Mouse (Mus musculus): ENCODE results near the gene Ext2.

Ext2 gene

GRCm38 (mm10) chr2:93677231-93677630, 145.1 kb downstream of the Ext2 start:
- no peak for DNase-seq (ENCODE audit: low read depth, low spot score)

GRCm38 (mm10) chr2:93671573-93672184, 150.7 kb downstream of the Ext2 start:
- no peak for DNase-seq (ENCODE audit: low read depth, low spot score)

GRCm38 (mm10) chr2:93666146-93666858, 156.1 kb downstream of the Ext2 start:
- no peak for DNase-seq (ENCODE audit: low read depth, low spot score)

GRCm38 (mm10) chr2:93665472-93665871, 156.9 kb downstream of the Ext2 start:
- DNase-seq (ENCODE audit: low read depth, low spot score): no peak

- DNase-seq (ENCODE audit: low read depth, low spot score): no peak
Measured at GRCm38 (mm10) chr2:93662240-93662865, 160.0 kb downstream of the Ext2 start.

DNA sequence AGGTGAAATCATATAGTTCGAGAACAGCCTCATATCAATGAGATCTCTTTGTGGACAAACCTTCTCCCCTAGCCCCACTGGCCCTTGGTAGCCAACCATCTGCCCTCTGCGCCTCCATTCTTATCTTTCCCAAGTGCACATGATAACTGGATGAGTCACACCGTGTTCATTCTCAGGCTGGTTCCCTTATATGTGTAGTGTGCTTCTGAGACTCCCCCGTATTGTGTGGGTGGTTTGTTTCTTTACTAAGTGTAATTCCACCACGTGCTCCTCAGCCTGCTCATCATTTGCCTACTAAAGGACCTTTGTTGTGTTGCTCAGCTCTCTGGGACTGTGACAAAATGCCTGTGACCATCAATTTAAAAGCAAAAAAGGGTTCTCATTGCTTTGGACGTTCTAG, 161.3 kb downstream of the Ext2 start:
- DNase-seq (ENCODE audit: low read depth, low spot score): no peak

- DNase-seq (ENCODE audit: low read depth, low spot score): no peak
Measured at GRCm38 (mm10) chr2:93659705-93660308, 162.6 kb downstream of the Ext2 start.

DNA sequence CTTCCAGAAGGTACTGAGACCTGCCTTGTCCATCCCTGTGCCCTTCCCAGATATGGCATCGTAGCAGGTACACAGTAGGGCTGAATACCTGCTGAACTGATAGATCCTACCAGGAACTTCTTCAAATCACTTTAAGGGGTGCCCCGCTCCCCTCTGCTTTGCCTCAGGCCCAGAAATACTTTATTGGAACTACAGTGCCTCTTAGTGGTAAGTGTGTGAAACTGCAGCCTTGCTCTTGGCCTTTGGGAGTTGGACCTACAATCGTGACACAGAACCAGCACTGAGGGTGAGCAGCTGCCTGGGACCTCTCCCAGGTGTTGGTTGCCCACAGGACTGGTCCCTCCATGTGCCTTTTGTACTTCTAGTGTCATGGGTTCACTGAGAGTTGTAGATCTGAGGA, 163.4 kb downstream of the Ext2 start:
- DNase-seq (ENCODE audit: low read depth, low spot score): no peak

DNA sequence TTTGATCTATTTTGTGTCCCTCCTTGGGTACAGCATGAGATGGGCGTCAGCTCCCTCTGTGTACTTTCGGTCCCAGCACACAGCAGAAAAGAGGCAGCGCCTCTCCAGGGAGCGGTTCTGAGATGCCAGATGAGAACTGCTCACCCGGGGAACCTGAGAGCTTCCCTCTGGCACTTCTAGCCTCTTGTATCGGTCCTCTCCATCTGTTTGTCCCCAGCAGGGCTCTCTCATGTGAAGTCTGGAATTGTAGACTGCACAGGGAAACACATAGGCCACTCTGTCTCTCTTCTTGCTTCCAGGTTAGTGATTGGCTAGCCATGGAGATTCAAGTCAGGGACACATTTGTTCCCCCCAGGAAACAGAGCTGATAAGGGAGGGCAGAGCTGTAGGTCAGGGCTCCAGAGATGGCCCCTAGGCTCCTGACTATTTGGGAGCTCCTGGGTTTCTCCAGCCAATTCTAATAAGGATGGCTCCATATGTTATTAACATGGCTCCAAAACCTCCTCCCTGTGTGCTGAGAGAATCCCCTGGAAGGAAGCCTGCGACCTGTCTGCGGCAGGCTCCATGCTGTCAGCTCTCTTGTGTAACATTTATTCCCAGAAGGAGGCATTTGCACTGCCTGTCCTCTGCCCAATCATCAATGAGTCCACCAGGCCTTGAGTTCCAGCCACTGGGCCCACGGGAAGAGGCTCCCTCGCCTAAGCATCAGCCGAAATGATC, 167.9 kb downstream of the Ext2 start:
- no peak for DNase-seq (ENCODE audit: low read depth, low spot score)

DNA sequence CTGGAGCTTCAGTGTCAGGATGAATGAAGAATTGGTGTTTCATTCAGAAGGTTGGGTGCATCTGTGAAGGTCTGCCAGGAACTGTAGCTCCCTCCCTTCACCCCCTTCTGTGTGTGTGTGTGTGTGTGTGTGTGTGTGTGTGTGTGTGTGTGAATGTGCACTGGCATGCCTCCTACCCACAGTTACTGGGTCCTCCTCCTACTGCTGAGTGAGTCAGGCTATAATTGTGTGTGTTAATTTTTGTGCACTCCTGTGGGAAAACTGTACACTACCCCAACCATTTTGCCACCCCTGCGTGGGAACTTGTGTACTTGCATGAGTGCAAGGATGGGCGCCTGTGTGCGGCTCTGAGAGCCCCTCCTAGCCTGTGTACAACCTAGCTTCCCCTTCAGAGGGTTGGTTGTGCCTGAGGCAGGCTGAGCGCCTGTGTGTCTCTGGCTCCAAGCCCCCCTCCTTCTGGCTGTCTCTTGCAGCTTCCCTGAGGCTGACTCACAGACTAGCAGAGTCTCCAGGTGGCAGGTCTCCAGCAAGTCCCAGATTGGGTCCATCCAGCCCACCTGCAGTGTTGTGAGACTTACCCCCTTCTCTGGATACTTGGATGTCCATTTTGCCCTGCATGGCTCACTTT, 173.0 kb downstream of the Ext2 start:
- DNase-seq (ENCODE audit: low read depth, low spot score): no peak

DNA sequence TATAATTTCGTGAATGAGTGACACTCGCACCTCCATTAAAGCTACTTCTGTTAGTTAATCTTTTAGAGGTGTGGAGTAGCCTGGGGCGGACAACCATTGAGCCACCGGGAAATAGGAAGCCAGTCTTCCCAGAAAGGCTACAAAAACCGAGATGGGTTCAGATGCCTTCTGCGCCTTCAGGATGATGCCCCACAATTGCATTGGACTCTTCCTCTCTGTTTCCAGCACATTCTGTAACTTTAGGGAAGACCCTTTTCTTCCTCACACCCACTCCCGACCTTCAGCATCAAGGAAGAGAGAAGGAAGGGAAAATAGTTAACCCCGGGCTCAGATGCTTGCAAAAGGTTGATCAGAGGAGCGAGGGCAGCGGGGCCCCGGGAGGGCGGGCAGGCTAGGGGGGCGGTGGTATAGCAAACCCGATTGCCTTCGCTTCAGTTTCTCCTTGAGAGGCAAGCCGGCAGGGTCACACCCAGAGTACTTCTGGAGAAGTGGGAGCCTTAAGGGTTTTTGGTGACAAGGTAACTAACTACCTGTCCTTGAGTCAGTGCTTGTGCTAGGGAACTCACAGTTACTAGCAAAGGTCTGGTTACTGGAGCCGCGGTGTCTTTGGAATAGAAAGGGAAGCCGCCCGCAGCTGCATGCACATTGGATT, 174.3 kb downstream of the Ext2 start:
- DNase-seq (ENCODE audit: low read depth, low spot score): no peak

DNA sequence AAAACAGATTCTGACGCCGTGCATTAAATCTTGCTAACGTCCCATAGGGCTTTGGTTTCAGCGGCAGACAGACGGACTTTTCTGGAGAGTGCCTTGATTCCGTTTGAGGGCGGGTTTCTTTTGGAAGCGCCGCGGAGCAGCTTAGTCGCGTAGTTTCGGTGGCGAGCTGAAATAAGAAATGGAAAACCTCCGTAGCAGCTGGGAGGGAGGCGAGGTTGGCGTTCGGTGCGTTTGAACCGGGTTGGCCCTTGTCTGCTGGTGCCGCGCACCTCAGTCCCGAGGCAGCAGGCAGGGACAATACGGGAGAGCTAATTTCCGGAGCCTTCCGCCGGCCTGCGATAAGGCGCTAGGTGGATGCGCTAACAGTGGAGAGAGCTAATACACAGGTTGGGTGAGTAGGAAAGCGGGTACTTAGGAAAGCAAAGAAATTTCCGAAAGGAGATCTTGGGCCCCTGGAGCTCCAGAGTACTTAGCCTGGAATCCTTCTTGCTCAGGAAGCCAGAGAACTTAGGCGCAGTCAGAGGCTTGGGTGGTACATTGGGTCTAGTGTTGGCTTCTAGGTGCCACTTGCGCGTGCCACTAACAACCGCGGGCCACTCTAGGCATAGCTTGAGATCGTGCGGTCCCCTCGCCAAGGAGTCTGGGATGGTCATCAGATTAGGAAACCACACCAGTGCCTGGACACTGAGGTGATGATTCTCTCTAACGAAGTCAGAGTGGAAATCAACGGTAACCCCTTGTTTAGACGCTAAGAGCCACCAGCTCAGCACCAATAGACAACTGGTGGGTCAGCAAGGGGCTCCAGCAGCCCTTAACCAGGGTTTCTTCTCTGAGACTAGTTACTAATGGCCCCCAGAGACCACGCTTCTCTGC, 175.1 kb downstream of the Ext2 start:
- DNase-seq (ENCODE audit: low read depth, low spot score): peak; percentile 37

DNA sequence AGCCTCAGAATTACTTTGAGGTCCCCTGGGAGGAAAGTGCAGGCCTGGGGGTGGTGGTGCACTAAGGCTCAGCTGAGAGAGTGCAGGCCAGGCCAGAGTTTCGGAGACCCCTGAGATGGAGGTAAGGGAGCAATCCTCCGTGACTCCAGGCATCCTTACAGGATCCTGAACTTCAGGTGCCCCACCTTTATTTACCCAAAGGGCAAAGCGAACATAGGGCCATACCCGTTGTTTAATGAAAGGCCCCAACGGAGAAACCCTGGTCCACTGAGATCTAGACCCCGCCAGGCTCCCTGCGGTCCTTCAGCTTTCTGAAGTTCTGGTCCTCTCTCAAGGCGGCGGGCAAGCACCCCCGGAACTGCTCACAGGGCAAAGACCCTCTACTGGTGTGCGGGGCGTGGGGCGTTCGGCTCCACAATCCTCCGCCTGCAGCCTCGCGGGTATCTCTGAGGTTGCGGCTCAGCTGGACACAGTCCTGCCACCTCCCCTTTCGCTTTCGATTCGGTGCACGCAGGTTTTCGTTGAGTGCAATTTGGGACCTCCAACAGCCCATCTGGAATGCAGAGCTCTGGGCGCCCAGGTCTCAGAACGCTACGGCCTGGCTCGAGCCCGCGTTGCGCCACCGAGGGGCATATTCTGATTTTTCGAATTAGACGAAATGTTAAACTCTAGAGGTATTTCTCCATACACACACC, 176.6 kb downstream of the Ext2 start:
- DNase-seq (ENCODE audit: low read depth, low spot score): no peak

DNA sequence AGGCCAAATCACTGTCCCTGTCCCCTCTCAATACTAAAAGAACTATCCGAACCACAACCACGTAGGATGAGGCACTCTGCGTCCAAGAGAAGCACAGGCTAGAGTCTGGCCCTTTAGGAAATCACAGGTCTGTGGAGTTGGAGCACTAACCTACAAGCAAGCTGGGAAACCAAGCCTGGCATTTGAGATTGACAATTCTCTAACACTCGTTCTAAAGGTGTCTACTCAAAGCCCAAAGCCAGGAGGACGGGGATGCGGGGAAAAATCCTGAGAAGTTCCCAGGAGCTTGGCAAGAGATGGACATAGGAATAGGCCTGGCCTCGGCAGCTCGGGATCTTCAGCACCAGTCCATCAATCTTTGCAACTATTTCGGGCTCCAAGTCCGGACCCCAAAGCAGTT, 177.2 kb downstream of the Ext2 start:
- no peak for DNase-seq (ENCODE audit: low read depth, low spot score)

- DNase-seq (ENCODE audit: low read depth, low spot score): no peak
Measured at GRCm38 (mm10) chr2:93644731-93645130, 177.6 kb downstream of the Ext2 start.

DNA sequence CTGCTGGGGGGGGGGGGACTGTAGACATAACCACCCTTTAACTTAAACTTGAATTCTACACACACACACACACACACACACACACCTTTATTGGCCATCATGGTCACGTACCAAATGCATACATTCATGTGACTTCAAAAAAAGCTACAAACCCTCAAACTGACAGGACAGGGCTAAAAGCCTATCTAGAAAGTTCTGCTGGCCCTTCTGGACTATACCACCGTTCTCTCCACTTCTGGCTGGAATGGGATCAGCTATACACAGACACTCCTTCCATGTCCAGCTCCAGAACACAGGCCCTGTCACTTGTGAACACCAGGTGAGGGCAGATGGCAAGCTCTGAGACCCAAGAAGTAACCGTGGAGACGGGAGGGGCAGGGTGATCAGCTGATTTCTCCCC, 178.1 kb downstream of the Ext2 start:
- DNase-seq (ENCODE audit: low read depth, low spot score): no peak

DNA sequence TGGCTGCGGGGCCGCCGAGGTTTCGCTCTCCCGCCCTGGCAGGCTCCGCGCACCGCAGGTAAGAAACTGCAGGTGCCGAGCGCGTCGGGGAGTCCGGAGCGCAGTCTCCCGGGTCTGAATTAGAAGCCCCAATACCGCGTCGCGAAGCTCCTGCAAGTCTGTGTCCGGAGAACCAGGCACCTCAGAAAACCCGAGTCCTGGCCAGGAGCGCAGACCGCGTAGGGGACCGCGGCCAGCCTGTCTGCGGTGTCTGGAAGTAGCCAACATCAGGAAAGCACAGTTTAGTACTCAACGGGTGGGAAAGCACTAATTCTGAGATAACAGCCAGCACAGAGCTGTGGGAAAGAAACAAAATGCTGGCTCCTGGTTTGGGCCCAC, 179.0 kb downstream of the Ext2 start:
- DNase-seq (ENCODE audit: low read depth, low spot score): no peak

DNA sequence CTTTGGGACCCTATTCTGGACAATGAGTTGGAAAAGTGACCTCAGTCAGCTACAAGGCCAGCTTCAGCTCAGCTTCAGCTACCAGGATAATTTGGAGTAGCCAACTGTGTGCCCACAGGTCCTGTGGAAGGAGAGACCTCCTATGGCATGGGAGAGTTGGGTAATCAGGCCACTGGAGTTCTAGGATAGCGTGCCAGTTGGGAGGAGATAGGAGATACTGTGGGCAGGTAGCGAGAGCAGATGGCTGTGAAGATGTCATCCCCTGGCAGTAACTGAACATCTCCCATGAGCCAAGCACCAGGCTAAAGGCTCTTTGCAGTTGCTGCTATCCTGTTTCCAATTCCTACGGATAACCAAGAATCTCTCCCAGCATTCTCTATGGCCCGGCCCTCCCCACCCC, 187.8 kb downstream of the Ext2 start:
- DNase-seq (ENCODE audit: low read depth, low spot score): no peak

GRCm38 (mm10) chr2:93624665-93625408, 197.5 kb downstream of the Ext2 start:
- no peak for DNase-seq (ENCODE audit: low read depth, low spot score)

All from ES-CJ7 (cell line).